Mouse (Mus musculus) lung, adult 2 months (tissue): ENCODE results near the gene Tpp1.

Experiments used
- CTCF ChIP-seq: fragments of 200-500 bp; IDR thresholded peaks from 2 replicates; pipeline ENCODE4 v1.5.1; 2011; ENCODE audit warnings: mild to moderate bottlenecking, low read length, control low read depth; ENCODE audit not compliant: insufficient read depth
- POLR2A ChIP-seq: fragments of 200-500 bp; IDR thresholded peaks from 2 replicates; pipeline ENCODE4 v1.6.1; 2011; ENCODE audit warnings: low read depth, mild to moderate bottlenecking, control low read depth, low read length, borderline replicate concordance; ENCODE audit errors: extremely low read depth

DNA sequence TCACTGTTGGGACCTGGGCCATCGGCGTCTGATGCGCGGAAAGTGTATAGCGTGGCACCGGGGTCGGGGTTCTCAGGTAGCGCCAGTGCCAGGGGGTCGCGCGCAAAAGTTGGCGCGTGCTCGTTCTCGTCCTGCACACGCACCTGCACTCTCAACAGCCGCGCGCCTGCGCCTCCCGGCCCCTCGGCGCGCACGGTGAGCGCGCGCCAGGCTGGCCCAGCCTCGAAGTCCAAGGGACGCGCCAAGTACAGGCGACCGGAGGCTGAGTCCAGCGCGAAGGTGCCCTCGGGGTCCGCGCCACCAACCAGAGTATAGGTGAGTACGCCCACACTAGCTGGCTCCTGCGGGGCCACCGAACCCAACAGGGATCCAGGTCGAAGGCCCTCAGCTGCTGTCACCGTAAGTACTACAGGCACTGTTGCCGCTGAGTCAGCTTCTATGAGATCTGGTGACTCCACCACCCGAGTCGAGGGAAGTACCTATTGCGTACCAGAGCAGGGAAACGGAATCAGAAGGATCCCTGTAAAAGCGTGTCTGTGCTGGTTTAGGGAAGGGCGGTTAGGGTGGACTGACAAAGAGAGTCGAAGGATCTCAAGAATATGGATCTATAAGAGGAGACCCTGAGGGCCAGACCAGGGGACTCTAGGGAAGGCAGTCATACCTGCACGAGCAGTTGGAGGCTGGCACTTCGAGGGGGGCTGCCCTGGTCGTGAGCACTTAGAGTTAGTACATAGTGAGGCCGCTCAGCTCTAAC lies 10.7 kb upstream of the Tpp1 start:
- TF ChIP-seq POLR2A (no peak), CTCF (no peak)
